Mouse (Mus musculus) midbrain, embryonic 13.5 days (tissue): Measurements from ENCODE around the gene Slc25a16. TPM values are rescaled to one million over a fixed set of nuclear protein-coding genes. Genes with fewer than 3 reads are reported as not detected.

Experiments
- ATAC-seq: fragments of 200-750 bp; cut with Nextera tagmentation; 2 replicates; pipeline ENCODE4 v1.8.0; 2017; ENCODE audit warnings: mild to moderate bottlenecking, moderate TSS enrichment, moderate library complexity
- H3K27ac ChIP-seq: fragments of 300-500 bp; sonication (generic); 2 replicates; pipeline ENCODE4 v1.5.1; 2015; ENCODE audit warnings: inconsistent platforms, mild to moderate bottlenecking, moderate library complexity
- H3K27me3 ChIP-seq: fragments of 300-500 bp; sonication (generic); 2 replicates; pipeline ENCODE4 v1.6.1; 2015; ENCODE audit warnings: mild to moderate bottlenecking, inconsistent platforms
- H3K36me3 ChIP-seq: fragments of 300-500 bp; sonication (generic); 2 replicates; pipeline ENCODE4 v1.6.1; 2015; ENCODE audit warnings: mild to moderate bottlenecking, inconsistent platforms
- H3K4me1 ChIP-seq: fragments of 300-500 bp; sonication (generic); replicated peaks from 2 replicates; pipeline ENCODE4 v1.6.1; 2015; ENCODE audit warnings: inconsistent platforms
- H3K4me2 ChIP-seq: fragments of 300-500 bp; sonication (generic); replicated peaks from 2 replicates; pipeline ENCODE4 v1.6.1; 2015; ENCODE audit warnings: moderate library complexity, mild to moderate bottlenecking, inconsistent platforms
- H3K4me3 ChIP-seq: fragments of 300-500 bp; sonication (generic); replicated peaks from 2 replicates; pipeline ENCODE4 v1.5.1; 2015; ENCODE audit warnings: mild to moderate bottlenecking, inconsistent platforms
- H3K9ac ChIP-seq: fragments of 300-500 bp; sonication (generic); replicated peaks from 2 replicates; pipeline ENCODE4 v1.6.1; 2015; ENCODE audit warnings: mild to moderate bottlenecking, inconsistent platforms
- H3K9me3 ChIP-seq: fragments of 300-500 bp; sonication (generic); 2 replicates; pipeline ENCODE4 v1.6.1; 2016; ENCODE audit warnings: mild to moderate bottlenecking, inconsistent platforms
- WGBS: fragments of 180-500 bp; shearing (Covaris S2); methylation state at CpG from one replicate; pipeline ENCODE4 v1.1.7; 2015; 5-methylcytosine and 5-hydroxymethylcytosine counted together
- polyA plus RNA-seq: library from polyadenylated mRNA; unstranded; fragments of >200 nt; fragmentation: Nextera tagmentation; extraction: Ambion mirVana; gene quantifications from 2 replicates; pipeline ENCODE4 v1.2.1, GENCODE M21; 2015

Slc25a16 gene
- polyA plus RNA-seq, 1 experiment from 2014 or later, result 11.6 TPM

DNA sequence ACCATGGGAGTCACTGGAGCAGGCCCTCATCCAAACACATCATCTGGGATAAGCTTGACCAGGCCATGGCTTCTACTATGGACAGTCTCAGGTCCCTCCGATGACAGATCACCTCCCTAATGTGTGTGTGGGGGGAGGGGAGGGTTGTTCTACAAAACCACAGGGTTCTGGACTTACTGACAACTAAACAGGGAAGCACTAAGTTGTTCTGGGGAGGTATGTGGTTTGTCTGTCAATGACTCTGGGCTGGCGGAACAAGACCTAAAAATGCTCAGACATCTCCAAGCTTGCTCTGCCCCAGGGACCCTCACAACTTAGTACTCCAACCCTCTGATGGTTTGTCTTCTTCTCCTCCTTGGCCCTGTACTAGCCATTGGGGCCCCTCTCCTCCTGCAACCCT lies 9.3 kb upstream of the Slc25a16 start:
- no peaks in the 10 kb centered on the region for H3K4me1 ChIP-seq
- H3K9ac ChIP-seq, result no peak overlapping the region
- H3K27me3 ChIP-seq, result no peaks in the 10 kb centered on the region
- H3K27ac ChIP-seq, result no peak overlapping the region
- 90% methylated on average over 2 of the region's 2 CpGs for WGBS
- H3K4me2 ChIP-seq, result no peak overlapping the region
- H3K36me3 ChIP-seq, result no peaks in the 10 kb centered on the region
- no peaks in the 10 kb centered on the region for H3K9me3 ChIP-seq
- ATAC-seq, result no peak
- no peak overlapping the region for H3K4me3 ChIP-seq

- ATAC-seq, result no peak
- peaks cover 17% of the 10 kb centered on the region for H3K4me1 ChIP-seq
- H3K4me3 ChIP-seq, result no peak overlapping the region
- no peak overlapping the region for H3K4me2 ChIP-seq
- no peaks in the 10 kb centered on the region for H3K9me3 ChIP-seq
- WGBS, result 86% methylated on average over 3 of the region's 3 CpGs
- H3K27ac ChIP-seq, result no peak overlapping the region
- H3K36me3 ChIP-seq, result no peaks in the 10 kb centered on the region
- no peak overlapping the region for H3K9ac ChIP-seq
- H3K27me3 ChIP-seq, result no peaks in the 10 kb centered on the region
These were observed 1.4 kb upstream of the Slc25a16 start for GRCm38 (mm10) chr10:62918985-62919384.

- H3K4me3 ChIP-seq, result peak overlapping the region; percentile 97
- H3K36me3 ChIP-seq, result no peaks in the 10 kb centered on the region
- H3K9ac ChIP-seq, result peak overlapping the region; percentile 94
- no peaks in the 10 kb centered on the region for H3K27me3 ChIP-seq
- peak overlapping the region; percentile 72 for H3K4me2 ChIP-seq
- H3K4me1 ChIP-seq, result peaks cover 17% of the 10 kb centered on the region
- peak; percentile 77 for ATAC-seq
- H3K9me3 ChIP-seq, result no peaks in the 10 kb centered on the region
- H3K27ac ChIP-seq, result peak overlapping the region; percentile 92
- 0% methylated on average over 29 of the region's 29 CpGs for WGBS
These were observed 328 bp downstream of the Slc25a16 start for GRCm38 (mm10) chr10:62920766-62921156.

DNA sequence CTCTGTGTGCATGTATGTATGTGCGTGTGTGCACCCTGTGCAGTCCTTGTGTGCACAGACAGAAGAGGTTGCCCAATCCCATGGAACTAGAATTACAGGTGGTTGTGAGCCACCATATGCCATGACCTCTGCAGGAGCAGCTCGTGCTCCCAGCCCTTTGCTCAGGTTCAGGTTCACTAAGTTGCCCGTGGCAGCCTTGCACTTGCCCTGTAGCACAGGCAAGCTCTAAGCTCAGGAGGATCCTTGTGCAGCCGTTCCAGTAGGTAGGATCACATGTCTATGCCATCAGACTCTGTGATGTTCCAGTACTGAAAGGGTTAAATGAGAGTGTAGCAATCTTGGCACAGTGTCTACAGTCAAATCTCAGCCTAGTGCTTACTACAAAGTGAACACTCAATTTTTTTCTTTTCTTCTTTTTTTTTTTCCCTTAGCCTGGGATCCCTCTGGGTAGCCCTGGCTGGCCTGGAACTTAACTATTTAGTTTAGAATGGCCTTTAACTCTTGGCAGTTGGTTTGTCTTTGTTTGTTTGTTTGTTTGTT lies 3.7 kb downstream of the Slc25a16 start:
- H3K4me2 ChIP-seq, result no peak overlapping the region
- H3K27ac ChIP-seq, result no peak overlapping the region
- H3K4me1 ChIP-seq, result peaks cover 17% of the 10 kb centered on the region
- ATAC-seq, result no peak
- no peaks in the 10 kb centered on the region for H3K27me3 ChIP-seq
- 98% methylated on average over 4 of the region's 4 CpGs for WGBS
- H3K36me3 ChIP-seq, result peaks cover 10% of the 10 kb centered on the region
- no peak overlapping the region for H3K9ac ChIP-seq
- no peak overlapping the region for H3K4me3 ChIP-seq
- no peaks in the 10 kb centered on the region for H3K9me3 ChIP-seq

- peaks cover 60% of the 10 kb centered on the region for H3K36me3 ChIP-seq
- no peaks in the 10 kb centered on the region for H3K4me1 ChIP-seq
- ATAC-seq, result no peak
- no peaks in the 10 kb centered on the region for H3K9me3 ChIP-seq
- no peak overlapping the region for H3K4me2 ChIP-seq
- WGBS, result 81% methylated on average over 1 of the region's 1 CpGs
- no peak overlapping the region for H3K27ac ChIP-seq
- no peak overlapping the region for H3K4me3 ChIP-seq
- no peaks in the 10 kb centered on the region for H3K27me3 ChIP-seq
- no peak overlapping the region for H3K9ac ChIP-seq
These were observed 11.9 kb downstream of the Slc25a16 start for GRCm38 (mm10) chr10:62932381-62932780.

GRCm38 (mm10) chr10:62944975-62945580 lies 24.6 kb downstream of the Slc25a16 start:
- H3K36me3 ChIP-seq, result peaks cover 44% of the 10 kb centered on the region

GRCm38 (mm10) chr10:62946738-62947471 lies 26.5 kb downstream of the Slc25a16 start, which contains the start of gene Dna2:
TSS of gene Dna2 (plus strand) at chr10:62947026.
- Histone ChIP-seq H3K36me3 (peaks cover 43% of the 10 kb centered on the region), H3K4me3 (peak within 1 kb of the TSS; percentile 61), H3K4me1 (0 out of 2 replicates have a peak, but pooled peaks cover 3% of the 10 kb centered on the region), H3K27me3 (no peaks in the 10 kb centered on the region), H3K9ac (peak within 1 kb of the TSS; percentile 69), H3K9me3 (no peaks in the 10 kb centered on the region), H3K27ac (peak within 1 kb of the TSS; percentile 88), H3K4me2 (peak within 1 kb of the TSS; percentile 62)
- WGBS, result under 1% methylated on average over 68 of the region's 68 CpGs
- peak; percentile 95 for ATAC-seq

More at GRCm38 (mm10) chr10:62944975-62945580, 24.6 kb downstream of the Slc25a16 start:
- Histone ChIP-seq H3K27ac (no peak overlapping the region), H3K27me3 (no peaks in the 10 kb centered on the region), H3K9ac (no peak overlapping the region), H3K4me1 (0 out of 2 replicates have a peak, but pooled peaks cover 3% of the 10 kb centered on the region), H3K9me3 (no peaks in the 10 kb centered on the region), H3K4me2 (no peak overlapping the region), H3K4me3 (no peak overlapping the region)
- no peak for ATAC-seq
- WGBS, result 92% methylated on average over 10 of the region's 10 CpGs

DNA sequence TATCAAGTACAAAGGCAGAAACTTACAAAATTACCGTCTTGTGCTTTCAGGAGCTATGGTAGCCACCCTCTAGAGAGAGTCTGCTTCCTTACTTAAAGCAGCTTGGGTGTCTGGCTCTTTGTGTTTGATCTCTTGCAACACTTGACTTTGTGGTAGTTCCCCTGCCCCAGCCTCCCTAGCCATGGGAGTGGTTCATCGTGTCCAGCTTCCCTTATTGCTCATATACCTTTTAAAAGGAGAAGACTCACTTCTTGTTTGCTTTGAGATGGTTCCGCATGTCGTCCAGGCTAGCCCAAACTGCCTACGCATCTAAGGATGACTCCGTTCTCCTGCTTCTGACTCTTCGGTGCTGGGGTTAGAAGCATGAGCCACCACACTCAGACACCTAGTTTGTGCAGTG lies 28.1 kb downstream of the Slc25a16 start:
- no peak for ATAC-seq
- 99% methylated on average over 7 of the region's 7 CpGs for WGBS
- Histone ChIP-seq H3K36me3 (peaks cover 29% of the 10 kb centered on the region), H3K27ac (no peak overlapping the region), H3K27me3 (no peaks in the 10 kb centered on the region), H3K4me3 (no peak overlapping the region), H3K4me1 (0 out of 2 replicates have a peak, but pooled peaks cover 3% of the 10 kb centered on the region), H3K4me2 (no peak overlapping the region), H3K9me3 (no peaks in the 10 kb centered on the region), H3K9ac (no peak overlapping the region)

- Histone ChIP-seq H3K36me3 (peaks cover 83% of the 10 kb centered on the region), H3K9me3 (no peaks in the 10 kb centered on the region), H3K4me3 (no peak overlapping the region), H3K27me3 (no peaks in the 10 kb centered on the region), H3K27ac (no peak overlapping the region), H3K4me1 (no peaks in the 10 kb centered on the region), H3K4me2 (no peak overlapping the region), H3K9ac (no peak overlapping the region)
- 96% methylated on average over 7 of the region's 7 CpGs for WGBS
- ATAC-seq, result no peak
These were observed 43.5 kb downstream of the Slc25a16 start for GRCm38 (mm10) chr10:62963956-62964355.

DNA sequence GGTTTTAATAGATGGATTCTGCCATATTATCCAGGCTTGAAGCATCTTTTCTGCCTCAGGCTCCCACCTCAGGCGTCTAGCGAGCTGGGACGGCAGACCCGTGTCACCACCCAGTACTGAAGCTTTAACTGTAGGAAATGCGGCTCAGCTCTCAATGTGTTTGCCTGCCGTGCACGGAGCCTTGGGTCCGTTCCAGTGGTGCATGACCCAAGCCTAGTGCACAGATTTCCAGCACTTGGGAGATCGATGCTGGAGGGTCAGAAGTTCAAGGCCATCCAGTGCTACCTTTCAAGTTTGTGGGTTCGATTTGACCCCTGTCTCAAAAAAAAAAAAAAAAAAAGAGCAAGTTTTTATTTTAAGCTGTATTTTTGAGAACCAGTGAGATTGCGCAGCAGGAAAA lies 45.4 kb downstream of the Slc25a16 start:
- Histone ChIP-seq H3K4me1 (no peaks in the 10 kb centered on the region), H3K4me3 (no peak overlapping the region), H3K36me3 (peaks cover 77% of the 10 kb centered on the region), H3K9me3 (no peaks in the 10 kb centered on the region), H3K9ac (no peak overlapping the region), H3K27me3 (no peaks in the 10 kb centered on the region), H3K4me2 (no peak overlapping the region), H3K27ac (no peak overlapping the region)
- WGBS, result 94% methylated on average over 11 of the region's 11 CpGs
- ATAC-seq, result no peak

DNA sequence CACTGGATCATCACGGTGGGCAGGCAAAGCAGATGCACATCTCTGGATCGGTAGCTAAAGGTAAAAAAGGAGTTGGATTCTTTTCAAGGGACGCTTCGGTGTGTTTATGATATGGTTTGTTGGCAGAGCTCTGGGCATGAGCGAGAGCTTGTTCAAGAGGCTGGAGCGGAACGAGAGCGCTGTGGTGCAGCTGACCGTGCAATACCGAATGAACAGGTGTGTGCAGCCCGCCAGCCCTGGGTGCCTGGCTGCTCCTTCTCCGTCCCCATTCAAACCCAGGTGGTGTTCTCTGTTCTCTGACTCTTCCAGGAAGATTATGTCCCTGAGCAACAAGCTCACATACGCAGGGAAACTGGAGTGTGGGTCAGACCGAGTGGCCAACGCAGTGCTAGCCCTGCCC lies 45.9 kb downstream of the Slc25a16 start:
- Histone ChIP-seq H3K27me3 (no peaks in the 10 kb centered on the region), H3K4me3 (no peak overlapping the region), H3K4me1 (no peaks in the 10 kb centered on the region), H3K4me2 (no peak overlapping the region), H3K36me3 (peaks cover 75% of the 10 kb centered on the region), H3K27ac (no peak overlapping the region), H3K9ac (no peak overlapping the region), H3K9me3 (no peaks in the 10 kb centered on the region)
- WGBS, result 97% methylated on average over 15 of the region's 15 CpGs
- ATAC-seq, result no peak

DNA sequence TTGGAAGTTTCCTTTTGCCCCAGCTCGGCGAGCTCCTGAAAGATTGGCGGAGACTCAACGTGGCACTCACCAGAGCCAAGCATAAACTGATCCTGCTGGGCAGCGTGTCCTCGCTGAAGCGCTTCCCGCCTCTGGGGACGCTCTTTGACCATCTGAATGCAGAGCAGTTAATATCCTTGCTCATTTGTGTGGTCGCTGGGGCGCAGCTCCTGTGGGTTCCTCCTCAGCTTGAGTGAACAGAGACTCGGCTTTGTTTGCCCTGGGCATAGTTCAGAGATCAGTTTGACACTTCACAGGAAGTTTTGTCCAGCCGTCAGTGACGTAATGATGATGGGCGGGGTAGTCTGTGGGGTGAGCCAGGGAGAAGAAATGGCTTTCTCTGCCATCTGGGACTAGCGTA lies 51.4 kb downstream of the Slc25a16 start:
- Histone ChIP-seq H3K9ac (no peak overlapping the region), H3K4me1 (no peaks in the 10 kb centered on the region), H3K4me3 (no peak overlapping the region), H3K27me3 (no peaks in the 10 kb centered on the region), H3K27ac (no peak overlapping the region), H3K4me2 (no peak overlapping the region), H3K36me3 (peaks cover 47% of the 10 kb centered on the region), H3K9me3 (no peaks in the 10 kb centered on the region)
- WGBS, result 62% methylated on average over 16 of the region's 16 CpGs
- ATAC-seq, result no peak
